In the genomic region with DNA sequence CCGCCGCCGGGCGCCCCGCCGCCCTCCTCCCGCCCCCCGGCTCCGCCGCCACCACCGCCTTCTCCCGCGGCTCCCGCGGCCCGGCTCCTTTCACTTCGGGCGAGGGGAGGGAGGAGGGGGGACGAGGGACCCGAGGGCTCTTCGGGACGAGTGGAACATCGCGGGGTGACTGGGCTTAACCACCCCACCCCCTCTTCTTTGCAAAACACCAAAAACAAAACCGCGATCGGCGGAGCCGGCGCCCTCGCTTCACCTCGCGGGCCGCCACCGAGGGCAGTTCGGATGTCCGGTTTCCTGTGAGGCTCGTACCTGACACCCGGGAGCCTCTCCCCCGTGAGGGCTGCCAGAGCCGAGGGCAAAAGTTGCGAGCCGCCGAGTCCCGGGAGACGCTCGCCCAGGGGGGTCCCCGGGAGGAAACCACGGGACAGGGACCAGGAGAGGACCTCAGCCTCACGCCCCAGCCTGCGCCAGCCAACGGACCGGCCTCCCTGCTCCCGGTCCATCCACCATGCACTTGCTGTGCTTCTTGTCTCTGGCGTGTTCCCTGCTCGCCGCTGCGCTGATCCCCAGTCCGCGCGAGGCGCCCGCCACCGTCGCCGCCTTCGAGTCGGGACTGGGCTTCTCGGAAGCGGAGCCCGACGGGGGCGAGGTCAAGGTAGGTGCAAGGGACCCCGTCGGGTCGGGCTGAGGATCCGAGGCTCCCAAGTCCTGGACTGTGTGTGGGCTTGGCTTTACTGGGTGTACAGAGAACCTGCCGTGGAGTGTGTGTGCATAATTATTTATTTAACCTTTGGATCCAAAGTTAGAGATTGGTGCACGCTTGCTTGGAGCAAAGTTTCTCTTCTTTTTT, we compare ENCODE assay signal across 8 mouse cellular contexts. TPM values are rescaled to one million over a fixed set of nuclear protein-coding genes. Genes with fewer than 3 reads are reported as not detected.
DNase-seq lines count a peak whose midpoint lies in the region; ATAC-seq and TF ChIP-seq lines count a peak whose summit lies in the region.

TSS of gene Vegfc (plus strand) at position 336 of the 850 bp plus-strand sequence.

- peak within 1 kb of the TSS; percentile 89 for H3K9ac ChIP-seq in ES-E14 (ENCODE audit: insufficient read depth, low read depth, low read length, poor library complexity, severe bottlenecking)
- peak within 1 kb of the TSS; percentile 76 for H3K9ac ChIP-seq in forebrain, embryonic 16.5 days (replicated peaks; ENCODE audit: low read depth, low read length)

- under 1% methylated on average over 57 of the region's 79 CpGs for WGBS in forebrain, embryonic 16.5 days

- peak within 1 kb of the TSS; percentile 97 for H3K27ac ChIP-seq in ES-E14 (ENCODE audit: insufficient read depth, low read depth, low read length, poor library complexity, severe bottlenecking)
- H3K27ac ChIP-seq in forebrain, embryonic 16.5 days (ENCODE audit: low read length), result peak within 1 kb of the TSS; percentile 13; the same call in 1 of the 2 replicates

- no peaks in the 10 kb centered on the region for H3K36me3 ChIP-seq in ES-E14 (ENCODE audit: control insufficient read depth, insufficient read depth, low read length, poor library complexity, severe bottlenecking)
- no peaks in the 10 kb centered on the region for H3K36me3 ChIP-seq in forebrain, embryonic 16.5 days (ENCODE audit: control insufficient read depth, insufficient read depth)

- intact Hi-C loops in heart, postnatal 25 days (cut with DNase I), result loop anchor here (2.0 to 10.0 kb wide), 2 partner anchors 77 to 413 kb away; no protein-coding TSS in a partner anchor

- peak within 1 kb of the TSS; percentile 78 to 97 for H3K4me3 ChIP-seq in ES-E14 (ENCODE audit: insufficient read depth in 1 of 2, low read depth in 1 of 2, low read length in 2 of 2, poor library complexity in 1 of 2, severe bottlenecking in 1 of 2)
- H3K4me3 ChIP-seq in forebrain, embryonic 16.5 days (replicated peaks; ENCODE audit: low read length), result peak within 1 kb of the TSS; percentile 75

- ATAC-seq in forebrain, embryonic 16.5 days, result peak; percentile 78

- no peaks in the 10 kb centered on the region for H3K9me3 ChIP-seq in ES-E14 (ENCODE audit: control insufficient read depth, insufficient read depth, low read depth, low read length)
- no peaks in the 10 kb centered on the region for H3K9me3 ChIP-seq in forebrain, embryonic 16.5 days (ENCODE audit: control insufficient read depth, low read length)

- no peaks in the 10 kb centered on the region for H3K27me3 ChIP-seq in forebrain, embryonic 16.5 days (replicated peaks; ENCODE audit: control insufficient read depth, insufficient read depth, low read length)

- H3K4me1 ChIP-seq in ES-E14 (ENCODE audit: control insufficient read depth in 2 of 2, insufficient read depth in 2 of 2, low read length in 2 of 2, poor library complexity in 1 of 2), result peaks cover 3 to 21% of the 10 kb centered on the region in 2 experiments; a peak in 3 of 4 replicates
- peaks cover 8% of the 10 kb centered on the region for H3K4me1 ChIP-seq in forebrain, embryonic 16.5 days (replicated peaks; ENCODE audit: control insufficient read depth, insufficient read depth, low read length)

- DNase-seq in ES-E14 (ENCODE audit: low read depth, low spot score), result peak; percentile 15
- DNase-seq in cerebellum, adult 11 months, result peak; percentile 12
- DNase-seq in heart, postnatal 25 days (ENCODE audit: low spot score), result peak; percentile 30
- DNase-seq in layer of hippocampus, postnatal 36 days, result peak; percentile 31 to 32
- DNase-seq in lung, postnatal 4 days, result peak; percentile 56 to 61
- peak; percentile 35 for DNase-seq in retina, postnatal 7 days (ENCODE audit: low read depth, low spot score)
- DNase-seq in urinary bladder, adult 2 months (ENCODE audit: low spot score), result peak; percentile 45

- peak within 1 kb of the TSS; percentile 83 for H3K4me2 ChIP-seq in forebrain, embryonic 16.5 days (ENCODE audit: low read length)

- in situ Hi-C loops in ES-E14 (cut with MboI; ENCODE audit: low sequenced_read_pairs in 2 of 2, unreplicated experiment in 2 of 2), result no loop called here

TF ChIP-seq in ES-E14, 5 proteins besides CTCF, POLR2A, EP300 and RAD21:
- TF ChIP-seq CHD2 (IDR thresholded peaks at IDR 0.05; ENCODE audit: low read depth, low read length) (no peak), MAFK (IDR thresholded peaks at IDR 0.05; ENCODE audit: insufficient read depth, low read depth, low read length) (no peak), HCFC1 (IDR thresholded peaks at IDR 0.05; ENCODE audit: borderline replicate concordance, insufficient read depth, low read length) (no peak), ZC3H11A (IDR thresholded peaks at IDR 0.05; ENCODE audit: borderline replicate concordance, low read depth, low read length) (no peak), ZNF384 (IDR thresholded peaks at IDR 0.05; ENCODE audit: low read depth, low read length) (no peak)

RNA-seq across cellular contexts. Expression of gene Vegfc, which starts in this region (rescaled TPM):
- 20.1 and 32.6 TPM in 2 replicates for total RNA-seq in ES-E14 (2012; rRNA removed)
- polyA plus RNA-seq in forebrain, embryonic 16.5 days (2015; fragmentation: Nextera tagmentation; extraction: Ambion mirVana), result 1.9 and 2.7 TPM in 2 replicates
- 1 to 10 TPM; 6.3 to 7.0 TPM for total RNA-seq in heart, postnatal 25 days (2021)
- 1 to 10 TPM; 2.5 to 4.0 TPM for total RNA-seq in layer of hippocampus, postnatal 36 days (2021)
- polyA plus RNA-seq in urinary bladder, adult 2 months (2012; rRNA removed), result 7.3 and 8.6 TPM in 2 replicates

Comparison
In these comparisons a context has a peak if more than half of its experiments do, and no peak if none do; other contexts are left out.
1. Peak in every context shown above with its lines: DNase-seq, ATAC-seq, H3K4me3 ChIP-seq and H3K27ac ChIP-seq.